Mouse (Mus musculus) adrenal gland, postnatal 14 days (tissue): Measurements from ENCODE around the gene Crhr1. TPM values are rescaled to one million over a fixed set of nuclear protein-coding genes. Genes with fewer than 3 reads are reported as not detected.
"Not testable (repeated sequence)": the region's sequence is repeated elsewhere in the genome, so short reads cannot be mapped to it uniquely, and the experiment has no call there.

Source experiments
- DNase-seq: peaks from one replicate; pipeline ENCODE4 v3.0.0; 2021; ENCODE audit warnings: mixed read lengths
- total RNA-seq: library from RNA; stranded (reverse); gene quantifications from 2 replicates; pipeline ENCODE4 v1.2.3, GENCODE M21; 2021

The Crhr1 gene
- total RNA-seq, 1 experiment from 2014 or later, result not detected

GRCm38 (mm10) chr11:104195382-104195781 lies 62.7 kb downstream of the Crhr1 start:
- no peak for DNase-seq

GRCm38 (mm10) chr11:104195791-104196190 lies 63.1 kb downstream of the Crhr1 start:
- DNase-seq, result peak; percentile 87

GRCm38 (mm10) chr11:104197861-104198260 lies 65.2 kb downstream of the Crhr1 start:
- peak; percentile 69 for DNase-seq

- DNase-seq, result no peak
Measured at GRCm38 (mm10) chr11:104203271-104203670, 70.6 kb downstream of the Crhr1 start.

- DNase-seq, result no peak
Measured at GRCm38 (mm10) chr11:104206573-104206972, 73.9 kb downstream of the Crhr1 start.

- DNase-seq, result no peak
Measured at GRCm38 (mm10) chr11:104209041-104209440, 76.4 kb downstream of the Crhr1 start.

GRCm38 (mm10) chr11:104211251-104211650 lies 78.6 kb downstream of the Crhr1 start:
- no peak for DNase-seq

- not testable (repeated sequence) for DNase-seq
Measured at GRCm38 (mm10) chr11:104214128-104214527, 81.5 kb downstream of the Crhr1 start.

- no peak for DNase-seq
Measured at GRCm38 (mm10) chr11:104218075-104218474, 85.4 kb downstream of the Crhr1 start.

- DNase-seq, result no peak
Measured at GRCm38 (mm10) chr11:104220291-104220690, 87.6 kb downstream of the Crhr1 start.

GRCm38 (mm10) chr11:104221751-104222150 lies 89.1 kb downstream of the Crhr1 start:
- DNase-seq, result no peak

GRCm38 (mm10) chr11:104223301-104223700 lies 90.6 kb downstream of the Crhr1 start:
- DNase-seq, result no peak

Other genes with a start within 250 kb of the Crhr1 start
- gene Nsf, start 178.8 kb upstream of the Crhr1 start, total RNA-seq, result 109 and 122 TPM in 2 replicates
- 41.1 and 47.7 TPM in 2 replicates for gene Arf2, start 166.1 kb upstream of the Crhr1 start, total RNA-seq
- not detected in 2 replicates for gene Sppl2c, start 53.5 kb downstream of the Crhr1 start, total RNA-seq
- 72.8 and 74.8 TPM in 2 replicates for gene Mapt, start 98.5 kb downstream of the Crhr1 start, total RNA-seq